Mouse (Mus musculus): ENCODE measurements around the gene Armc8.

DNA sequence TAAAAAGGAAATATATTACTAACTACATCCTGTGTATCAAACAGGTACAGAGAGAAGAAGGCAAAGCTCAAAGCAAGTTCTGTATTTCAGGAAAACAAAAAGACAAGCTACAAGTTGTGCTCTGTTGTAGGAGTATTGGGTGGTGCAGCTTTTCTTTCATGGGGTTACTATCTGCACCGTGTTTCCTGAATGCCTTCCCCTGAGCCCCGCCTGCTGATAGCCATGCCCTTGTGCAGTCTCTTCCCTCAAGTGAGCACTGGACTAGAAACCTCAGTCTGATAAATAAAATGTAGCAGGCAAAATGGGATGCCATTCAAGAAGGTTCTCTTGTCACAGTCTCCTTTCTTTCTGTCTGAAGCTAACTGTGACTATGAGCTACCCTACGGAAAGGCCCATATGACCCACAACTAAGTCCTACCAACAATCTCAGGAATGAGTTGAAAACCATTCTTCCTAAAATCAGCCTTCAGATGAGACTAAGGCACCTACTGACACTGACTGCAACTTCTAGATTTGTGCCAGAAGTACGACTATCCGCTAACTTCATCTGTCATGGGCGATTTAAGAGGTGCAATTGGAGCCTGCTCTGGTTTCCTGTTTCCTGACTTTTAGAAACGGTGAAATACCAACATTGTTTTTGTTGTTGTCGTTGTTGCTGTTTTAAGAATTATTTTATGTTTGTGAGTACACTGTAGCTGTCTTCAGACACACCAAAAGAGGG, 11.0 kb downstream of the Armc8 start:
- TF ChIP-seq CTCF (IDR thresholded peaks at IDR 0.05; ENCODE audit: low read depth, low read length) (no peak), POLR2A (IDR thresholded peaks at IDR 0.05; ENCODE audit: extremely low read depth, insufficient read depth, low read length) (no peak)

Measured in liver, adult 2 months (tissue).